Mouse (Mus musculus): ENCODE results near the gene Mrps24.

The Mrps24 gene

DNA sequence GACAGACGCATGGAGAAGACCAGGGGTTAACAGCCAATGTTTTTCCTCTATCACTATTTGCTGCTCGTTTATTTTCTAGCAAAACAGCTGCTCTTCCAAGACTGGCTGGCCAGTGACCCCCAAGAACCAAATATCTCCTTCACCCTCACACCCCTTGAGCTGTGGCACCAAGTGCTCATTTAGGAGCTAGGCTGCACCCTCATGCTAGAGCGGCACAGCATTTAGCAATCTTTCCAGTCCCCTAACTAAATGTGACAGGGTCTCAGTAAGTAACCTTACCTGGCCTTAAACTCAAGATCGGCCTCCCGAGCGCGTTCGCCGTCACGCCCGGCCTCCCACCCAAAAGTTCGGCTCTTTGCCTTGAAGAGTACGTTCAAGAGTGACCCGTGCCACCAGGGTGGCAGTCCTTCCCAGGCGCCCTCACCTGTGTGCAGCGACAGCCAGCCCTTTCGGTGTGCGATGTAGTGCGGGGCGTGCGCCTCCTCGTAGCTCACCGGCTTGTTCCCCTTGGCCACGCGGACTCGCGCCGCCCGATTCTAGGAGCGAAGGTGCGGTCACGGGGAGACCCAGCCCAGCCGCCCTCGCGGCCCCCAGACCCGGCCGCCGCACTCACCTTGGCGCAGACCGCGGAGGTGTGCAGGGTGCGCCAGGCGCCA is 8.5 kb downstream of the Mrps24 start:
- DNase-seq (ENCODE audit: low read depth, low spot score) = peak; percentile 56

DNA sequence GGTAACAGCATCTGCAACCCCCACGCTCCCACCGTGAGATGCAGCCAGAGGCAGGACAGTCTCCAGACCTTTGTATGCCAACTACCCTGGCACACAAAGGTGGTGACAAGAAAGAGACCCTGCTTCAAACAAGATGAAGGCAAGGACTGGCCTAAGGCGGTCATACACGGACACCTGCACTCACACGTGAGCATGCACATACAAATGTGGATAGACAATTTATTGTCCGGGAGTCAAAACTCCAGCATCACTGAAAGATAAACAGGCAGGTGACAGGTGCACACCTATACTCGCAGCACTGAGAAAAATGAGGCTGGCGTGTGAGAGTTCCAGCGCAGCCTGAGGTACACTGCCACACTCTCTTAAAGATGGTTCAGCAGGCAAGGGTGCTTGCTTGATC is 9.5 kb downstream of the Mrps24 start:
- DNase-seq (ENCODE audit: low read depth, low spot score) = peak; percentile 2

DNA sequence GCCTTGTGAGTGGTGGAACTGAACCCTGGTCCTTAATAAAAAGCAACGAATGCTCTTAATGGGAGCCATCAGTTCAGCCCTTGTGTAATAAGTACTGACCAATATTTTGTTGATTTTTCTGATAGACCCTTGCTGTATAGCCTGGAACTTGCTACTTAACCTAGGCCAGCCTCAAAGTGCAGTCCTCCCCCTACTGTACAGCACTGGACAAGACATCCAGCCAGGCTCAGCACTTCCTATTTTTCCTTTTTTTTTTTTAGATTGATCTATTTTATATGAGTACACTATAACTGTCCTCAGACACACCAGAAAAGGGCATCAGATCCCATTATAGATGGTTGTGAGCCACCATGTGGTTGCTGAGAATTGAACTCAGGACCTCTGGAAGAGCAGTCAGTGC is 12.1 kb downstream of the Mrps24 start:
- DNase-seq (ENCODE audit: low read depth, low spot score) = no peak

DNA sequence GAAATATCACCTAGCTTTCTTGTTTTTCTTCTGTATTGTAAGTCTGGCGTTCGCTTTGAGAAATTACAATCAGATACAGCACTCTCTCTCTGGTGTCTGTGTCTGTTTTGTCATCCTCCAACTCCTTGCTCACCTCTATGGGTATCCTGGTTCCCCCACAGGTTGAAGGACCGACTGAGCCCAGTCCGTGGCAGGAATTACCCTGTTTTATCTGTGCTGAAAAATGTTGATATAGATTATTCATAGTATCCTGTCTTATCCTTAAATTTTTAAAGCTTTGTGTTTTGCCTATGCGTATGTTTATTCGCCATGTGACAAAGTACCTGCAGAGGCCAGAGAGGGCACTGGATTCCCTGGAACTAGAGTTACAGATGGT is 12.5 kb downstream of the Mrps24 start:
- DNase-seq (ENCODE audit: low read depth, low spot score) = no peak

DNA sequence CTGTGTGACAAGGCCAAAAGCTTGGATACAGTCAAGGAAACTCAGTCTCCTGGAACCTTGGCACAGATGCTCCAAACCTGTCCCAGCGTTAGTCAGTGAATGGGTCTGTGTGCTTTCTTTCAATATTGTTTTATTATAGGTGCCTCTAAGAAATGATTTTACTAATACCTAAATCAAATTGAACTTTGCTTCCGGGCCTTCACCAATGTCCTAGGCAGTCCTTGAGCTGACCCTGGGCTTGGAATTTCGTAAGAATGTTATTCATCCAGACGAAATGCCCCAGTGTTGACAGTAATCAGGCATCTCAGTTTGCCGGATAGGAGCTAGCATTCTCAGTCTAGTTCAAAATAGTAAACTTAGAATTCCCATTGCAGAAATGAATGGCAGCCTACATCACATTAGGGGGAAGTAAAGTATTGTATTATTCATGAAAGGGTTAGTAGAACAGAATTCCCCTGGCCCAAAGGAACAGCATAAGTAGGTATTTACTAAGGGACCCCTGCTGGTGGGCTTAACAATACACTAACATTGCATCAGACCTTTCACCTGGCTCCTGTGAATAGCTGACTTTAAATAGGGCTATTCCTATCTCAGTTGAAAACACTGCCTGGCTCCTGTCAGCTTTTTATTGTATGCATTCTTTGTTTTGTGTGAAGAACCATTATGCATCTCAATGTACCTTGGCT is 13.1 kb downstream of the Mrps24 start:
- peak; percentile 94 for DNase-seq (ENCODE audit: low read depth, low spot score)

DNA sequence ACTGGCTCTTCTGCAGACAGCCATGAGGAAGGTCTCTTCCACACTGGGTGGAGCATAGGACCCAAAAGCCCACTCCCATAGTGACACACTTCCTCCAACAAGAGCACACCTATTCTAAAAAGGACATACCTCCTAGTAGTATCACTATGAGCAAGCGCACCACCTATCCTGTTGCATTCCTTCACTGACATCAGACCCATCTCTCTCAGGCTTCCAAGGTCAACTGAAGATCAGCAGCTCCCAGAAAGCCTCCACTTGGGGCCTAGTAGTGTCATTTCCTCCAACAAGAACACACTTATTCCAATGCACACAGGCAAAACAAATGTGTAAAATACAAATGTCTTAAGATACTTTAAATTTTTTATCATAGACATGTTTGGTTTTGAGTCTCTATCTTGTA is 13.7 kb downstream of the Mrps24 start:
- DNase-seq (ENCODE audit: low read depth, low spot score) = peak; percentile 79

DNA sequence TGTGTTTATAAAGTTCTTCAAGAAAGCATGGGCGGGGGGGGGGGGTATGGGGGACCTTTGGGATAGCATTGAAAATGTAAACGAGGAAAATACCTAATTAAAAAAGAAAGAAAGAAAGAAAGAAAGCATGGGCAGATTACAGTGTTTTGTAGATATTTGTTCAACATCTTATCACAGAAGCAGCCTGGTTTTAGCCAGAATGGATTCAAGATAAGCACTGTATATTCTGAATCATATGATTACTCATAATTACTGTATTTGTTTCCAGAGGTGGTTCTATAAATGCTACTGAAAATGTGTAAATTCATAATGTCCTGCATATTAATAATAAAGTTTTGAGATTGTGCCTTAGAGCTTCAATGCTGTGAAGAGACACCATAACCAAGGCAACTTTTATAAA is 14.2 kb downstream of the Mrps24 start:
- DNase-seq (ENCODE audit: low read depth, low spot score) = no peak

DNA sequence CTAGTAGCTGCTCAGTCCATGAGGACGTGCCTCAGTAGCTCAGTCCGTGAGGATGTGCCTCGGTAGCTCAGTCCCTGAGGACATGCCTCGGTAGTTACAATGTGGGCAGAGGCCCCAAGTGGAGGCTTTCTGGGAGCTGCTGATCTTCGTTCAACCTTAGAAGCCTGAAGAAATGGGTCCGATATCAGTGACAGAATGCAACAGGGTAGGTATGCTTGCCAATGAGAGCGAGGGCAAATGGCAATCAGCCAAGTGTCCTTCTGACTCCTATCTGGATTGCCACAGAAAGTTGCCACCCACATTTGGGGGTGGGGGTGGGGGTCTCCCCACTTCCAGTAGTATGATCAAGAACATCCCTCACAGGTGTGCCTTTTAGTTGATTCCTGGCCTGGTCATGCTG is 14.7 kb downstream of the Mrps24 start:
- peak; percentile 7 for DNase-seq (ENCODE audit: low read depth, low spot score)

DNA sequence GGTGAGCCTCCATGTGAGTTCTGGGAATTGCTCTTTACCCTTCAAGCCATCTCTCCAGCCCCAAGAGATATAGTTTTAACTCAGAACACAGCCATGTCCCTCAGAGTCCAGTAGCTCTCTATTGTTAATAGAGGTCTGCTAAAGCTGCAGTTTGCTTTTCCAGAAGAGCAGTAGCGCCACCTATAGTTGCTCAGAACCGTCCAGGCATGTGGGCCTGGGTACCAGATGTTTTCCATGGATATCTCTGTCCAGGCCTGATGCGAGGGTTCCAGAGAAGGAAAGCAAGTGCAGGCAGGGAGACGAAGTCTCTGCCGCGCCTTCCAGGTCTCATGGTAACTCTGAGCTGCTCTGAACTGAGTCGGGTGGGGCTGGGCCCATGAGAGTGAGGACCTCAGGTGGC is 23.7 kb downstream of the Mrps24 start:
- DNase-seq (ENCODE audit: low read depth, low spot score) = peak; percentile 73

DNA sequence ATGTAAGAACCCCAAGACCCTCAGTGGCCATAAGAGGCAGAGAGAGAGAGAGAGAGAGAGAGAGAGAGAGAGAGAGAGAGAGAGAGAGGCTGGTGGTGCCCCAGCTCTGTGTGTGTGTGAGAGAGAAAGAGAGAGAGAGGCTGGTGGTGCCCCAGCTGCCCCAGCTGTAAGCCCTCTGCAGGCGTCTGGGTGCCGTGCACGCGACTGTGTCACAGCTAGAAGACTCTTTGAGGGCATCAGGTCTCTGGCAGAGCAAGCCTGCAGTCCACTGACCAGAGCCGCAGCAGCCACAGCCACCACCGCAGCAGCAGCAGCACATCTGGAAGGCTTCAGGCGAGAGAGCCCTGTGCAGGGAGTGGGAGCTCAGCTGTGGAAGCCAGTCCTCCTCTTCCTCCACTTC is 31.2 kb downstream of the Mrps24 start:
- DNase-seq (ENCODE audit: low read depth, low spot score) = no peak

DNA sequence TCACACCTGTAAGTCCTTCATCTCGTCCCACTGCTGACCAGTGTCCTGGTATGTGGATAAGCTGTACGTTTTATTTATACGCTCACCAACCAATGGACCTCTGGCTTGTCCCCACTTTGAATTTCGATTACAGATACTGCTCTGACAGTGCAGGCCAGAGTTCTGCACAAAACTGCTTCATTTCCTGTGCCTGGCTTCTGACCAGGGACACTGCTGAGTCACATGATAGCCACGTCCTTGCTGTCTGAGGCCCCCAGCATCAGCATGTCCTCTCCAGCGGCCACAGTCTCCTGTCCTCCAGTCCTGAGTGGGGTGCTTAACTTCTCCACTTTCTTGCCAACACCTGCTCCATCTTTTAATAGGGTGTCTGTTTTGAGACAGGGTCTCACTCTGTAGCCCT is 32.9 kb downstream of the Mrps24 start:
- no peak for DNase-seq (ENCODE audit: low read depth, low spot score)

Data from R1 (cell line).